Mouse (Mus musculus): Measurements from ENCODE around the gene Nrxn3. TPM values are rescaled to one million over a fixed set of nuclear protein-coding genes. Genes with fewer than 3 reads are reported as not detected.

The Nrxn3 gene
- polyA plus RNA-seq, 1 experiment from 2014 or later = 1.6 TPM

- H3K9me3 ChIP-seq = no peaks in the 10 kb centered on the region
- H3K27me3 ChIP-seq (replicated peaks) = no peaks in the 10 kb centered on the region
These were observed 217.0 kb downstream of the Nrxn3 start for GRCm38 (mm10) chr12:88939679-88940078.

GRCm38 (mm10) chr12:88944967-88945366 is 222.3 kb downstream of the Nrxn3 start:
- H3K36me3 ChIP-seq = no peaks in the 10 kb centered on the region
- H3K9ac ChIP-seq = no peak overlapping the region
- no peak overlapping the region for H3K4me3 ChIP-seq
- no peaks in the 10 kb centered on the region for H3K9me3 ChIP-seq
- H3K4me2 ChIP-seq = no peak overlapping the region
- no peak overlapping the region for H3K27ac ChIP-seq (replicated peaks)
- H3K4me1 ChIP-seq = no peaks in the 10 kb centered on the region
- ATAC-seq (ENCODE audit: extremely low read depth, insufficient number of reproducible peaks, low FRiP score, low TSS enrichment) = no peak
- WGBS = 61% methylated on average over 3 of the region's 3 CpGs
- no peaks in the 10 kb centered on the region for H3K27me3 ChIP-seq (replicated peaks)

More at GRCm38 (mm10) chr12:88939679-88940078, 217.0 kb downstream of the Nrxn3 start:
- Histone ChIP-seq H3K36me3 (no peaks in the 10 kb centered on the region), H3K4me2 (no peak overlapping the region), H3K4me3 (no peak overlapping the region), H3K4me1 (no peaks in the 10 kb centered on the region), H3K9ac (no peak overlapping the region), H3K27ac (replicated peaks) (no peak overlapping the region)
- ATAC-seq (ENCODE audit: extremely low read depth, insufficient number of reproducible peaks, low FRiP score, low TSS enrichment) = no peak
- 63% methylated on average over 2 of the region's 2 CpGs for WGBS

GRCm38 (mm10) chr12:88949870-88950269 is 227.2 kb downstream of the Nrxn3 start:
- no peaks in the 10 kb centered on the region for H3K27me3 ChIP-seq (replicated peaks)
- H3K36me3 ChIP-seq = no peaks in the 10 kb centered on the region
- H3K4me1 ChIP-seq = peaks cover 7% of the 10 kb centered on the region
- H3K27ac ChIP-seq (replicated peaks) = no peak overlapping the region
- no peak overlapping the region for H3K9ac ChIP-seq
- 76% methylated on average over 2 of the region's 2 CpGs for WGBS
- H3K4me2 ChIP-seq = no peak overlapping the region
- H3K4me3 ChIP-seq = no peak overlapping the region
- H3K9me3 ChIP-seq = no peaks in the 10 kb centered on the region
- no peak for ATAC-seq (ENCODE audit: extremely low read depth, insufficient number of reproducible peaks, low FRiP score, low TSS enrichment)

GRCm38 (mm10) chr12:88952937-88953600 is 230.4 kb downstream of the Nrxn3 start:
- Histone ChIP-seq H3K4me3 (no peak overlapping the region), H3K9me3 (no peaks in the 10 kb centered on the region), H3K27ac (replicated peaks) (no peak overlapping the region), H3K4me2 (peak overlapping the region; percentile 49), H3K27me3 (replicated peaks) (no peaks in the 10 kb centered on the region), H3K36me3 (no peaks in the 10 kb centered on the region), H3K9ac (no peak overlapping the region), H3K4me1 (peaks cover 7% of the 10 kb centered on the region)
- 44% methylated on average over 7 of the region's 7 CpGs for WGBS
- ATAC-seq (ENCODE audit: extremely low read depth, insufficient number of reproducible peaks, low FRiP score, low TSS enrichment) = no peak

GRCm38 (mm10) chr12:88953801-88954200 is 231.1 kb downstream of the Nrxn3 start:
- peak overlapping the region; percentile 49 for H3K4me2 ChIP-seq
- H3K27ac ChIP-seq (replicated peaks) = no peak overlapping the region
- no peaks in the 10 kb centered on the region for H3K9me3 ChIP-seq
- no peak for ATAC-seq (ENCODE audit: extremely low read depth, insufficient number of reproducible peaks, low FRiP score, low TSS enrichment)
- no peaks in the 10 kb centered on the region for H3K27me3 ChIP-seq (replicated peaks)
- no peak overlapping the region for H3K9ac ChIP-seq
- no peaks in the 10 kb centered on the region for H3K36me3 ChIP-seq
- H3K4me1 ChIP-seq = peaks cover 7% of the 10 kb centered on the region
- H3K4me3 ChIP-seq = no peak overlapping the region
- WGBS = 54% methylated on average over 4 of the region's 4 CpGs

- H3K27ac ChIP-seq (replicated peaks) = no peak overlapping the region
- no peak overlapping the region for H3K4me3 ChIP-seq
- no peaks in the 10 kb centered on the region for H3K9me3 ChIP-seq
- no peaks in the 10 kb centered on the region for H3K27me3 ChIP-seq (replicated peaks)
- no peaks in the 10 kb centered on the region for H3K36me3 ChIP-seq
- no peak for ATAC-seq (ENCODE audit: extremely low read depth, insufficient number of reproducible peaks, low FRiP score, low TSS enrichment)
- 60% methylated on average over 3 of the region's 3 CpGs for WGBS
- H3K4me1 ChIP-seq = peaks cover 7% of the 10 kb centered on the region
- H3K4me2 ChIP-seq = no peak overlapping the region
- H3K9ac ChIP-seq = no peak overlapping the region
These were observed 234.8 kb downstream of the Nrxn3 start for GRCm38 (mm10) chr12:88957431-88957830.

GRCm38 (mm10) chr12:88960817-88961216 is 238.1 kb downstream of the Nrxn3 start:
- Histone ChIP-seq H3K4me1 (no peaks in the 10 kb centered on the region), H3K36me3 (no peaks in the 10 kb centered on the region), H3K9me3 (no peaks in the 10 kb centered on the region), H3K4me3 (no peak overlapping the region), H3K27me3 (replicated peaks) (no peaks in the 10 kb centered on the region), H3K27ac (replicated peaks) (no peak overlapping the region), H3K4me2 (no peak overlapping the region), H3K9ac (no peak overlapping the region)
- ATAC-seq (ENCODE audit: extremely low read depth, insufficient number of reproducible peaks, low FRiP score, low TSS enrichment) = no peak
- 81% methylated on average over 1 of the region's 1 CpGs for WGBS

- Histone ChIP-seq H3K27me3 (replicated peaks) (no peaks in the 10 kb centered on the region), H3K27ac (replicated peaks) (no peak overlapping the region), H3K4me2 (no peak overlapping the region), H3K4me1 (no peaks in the 10 kb centered on the region), H3K9ac (no peak overlapping the region), H3K4me3 (no peak overlapping the region), H3K9me3 (no peaks in the 10 kb centered on the region), H3K36me3 (no peaks in the 10 kb centered on the region)
- 68% methylated on average over 4 of the region's 4 CpGs for WGBS
- no peak for ATAC-seq (ENCODE audit: extremely low read depth, insufficient number of reproducible peaks, low FRiP score, low TSS enrichment)
These were observed 243.7 kb downstream of the Nrxn3 start for GRCm38 (mm10) chr12:88966329-88966728.

GRCm38 (mm10) chr12:88976621-88977020 is 253.9 kb downstream of the Nrxn3 start:
- 71% methylated on average over 2 of the region's 2 CpGs for WGBS

GRCm38 (mm10) chr12:88983688-88984330 is 261.1 kb downstream of the Nrxn3 start:
- peak overlapping the region; percentile 88 for H3K27ac ChIP-seq (replicated peaks)
- H3K4me1 ChIP-seq = peaks cover 23% of the 10 kb centered on the region
- 17% methylated on average over 10 of the region's 10 CpGs for WGBS
- H3K27me3 ChIP-seq (replicated peaks) = no peaks in the 10 kb centered on the region
- H3K9me3 ChIP-seq = no peaks in the 10 kb centered on the region
- peak overlapping the region; percentile 60 for H3K4me2 ChIP-seq
- no peak overlapping the region for H3K4me3 ChIP-seq
- no peaks in the 10 kb centered on the region for H3K36me3 ChIP-seq
- peak; percentile 88 for ATAC-seq (ENCODE audit: extremely low read depth, insufficient number of reproducible peaks, low FRiP score, low TSS enrichment)
- peak overlapping the region; percentile 47; the same call in 1 of the 2 replicates for H3K9ac ChIP-seq

More at GRCm38 (mm10) chr12:88976621-88977020, 253.9 kb downstream of the Nrxn3 start:
- Histone ChIP-seq H3K4me2 (no peak overlapping the region), H3K4me1 (no peaks in the 10 kb centered on the region), H3K4me3 (no peak overlapping the region), H3K9ac (no peak overlapping the region), H3K9me3 (no peaks in the 10 kb centered on the region), H3K27ac (replicated peaks) (no peak overlapping the region), H3K27me3 (replicated peaks) (no peaks in the 10 kb centered on the region), H3K36me3 (no peaks in the 10 kb centered on the region)
- no peak for ATAC-seq (ENCODE audit: extremely low read depth, insufficient number of reproducible peaks, low FRiP score, low TSS enrichment)

GRCm38 (mm10) chr12:88984375-88984774 is 261.7 kb downstream of the Nrxn3 start:
- Histone ChIP-seq H3K4me2 (peak overlapping the region; percentile 60), H3K4me3 (peak overlapping the region; percentile 17; the same call in 1 of the 2 replicates), H3K27ac (replicated peaks) (peak overlapping the region; percentile 88), H3K9me3 (no peaks in the 10 kb centered on the region), H3K27me3 (replicated peaks) (no peaks in the 10 kb centered on the region), H3K4me1 (peaks cover 23% of the 10 kb centered on the region), H3K9ac (peak overlapping the region; percentile 47), H3K36me3 (no peaks in the 10 kb centered on the region)
- ATAC-seq (ENCODE audit: extremely low read depth, insufficient number of reproducible peaks, low FRiP score, low TSS enrichment) = peak; percentile 87
- WGBS = 5% methylated on average over 8 of the region's 8 CpGs

- H3K27me3 ChIP-seq (replicated peaks) = no peaks in the 10 kb centered on the region
- peak overlapping the region; percentile 47 for H3K9ac ChIP-seq
- H3K4me3 ChIP-seq = 0 out of 2 replicates have a peak overlapping the region, but pooled peaks have one; percentile 17
- H3K4me2 ChIP-seq = peak overlapping the region; percentile 60
- H3K9me3 ChIP-seq = no peaks in the 10 kb centered on the region
- peaks cover 23% of the 10 kb centered on the region for H3K4me1 ChIP-seq
- no peak for ATAC-seq (ENCODE audit: extremely low read depth, insufficient number of reproducible peaks, low FRiP score, low TSS enrichment)
- WGBS = 11% methylated on average over 5 of the region's 5 CpGs
- no peaks in the 10 kb centered on the region for H3K36me3 ChIP-seq
- H3K27ac ChIP-seq (replicated peaks) = peak overlapping the region; percentile 88
These were observed 262.1 kb downstream of the Nrxn3 start for GRCm38 (mm10) chr12:88984804-88985203.
